Mouse (Mus musculus): ENCODE results near the gene Gmds. TPM values are rescaled to one million over a fixed set of nuclear protein-coding genes. Genes with fewer than 3 reads are reported as not detected.

Gmds gene
- total RNA-seq, 4 experiments from 2014 or later: 11.3 to 15.6 (median 12.9) TPM

DNA sequence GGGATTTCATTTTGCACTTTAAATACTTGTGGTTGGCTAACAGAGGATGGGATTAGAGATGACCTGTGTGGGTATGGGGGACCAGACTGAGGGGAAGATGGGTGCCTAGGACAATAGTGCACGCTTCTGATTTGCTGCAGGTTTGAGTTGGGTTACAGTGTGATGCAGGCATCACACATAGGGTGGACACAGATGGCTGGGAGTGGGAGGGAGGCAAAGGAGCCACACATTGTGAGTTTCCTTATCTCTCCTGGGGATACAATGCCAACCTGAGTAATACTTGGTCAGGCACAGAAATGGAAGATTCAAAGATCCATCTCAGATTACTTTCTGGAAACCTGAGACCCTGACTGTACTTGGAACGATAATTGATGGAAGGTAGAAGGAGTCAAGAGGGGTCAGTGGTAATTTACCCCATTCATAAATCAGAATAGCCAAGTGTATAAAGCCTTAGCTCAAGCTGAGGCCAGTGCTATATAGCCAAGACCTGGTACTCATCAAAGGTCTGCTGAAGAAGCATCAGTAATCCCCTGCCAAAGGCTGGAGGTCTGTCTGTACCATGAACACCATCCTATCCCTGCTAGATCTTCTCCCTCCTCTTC lies 445.5 kb downstream of the Gmds start:
- DNase-seq (ENCODE audit: low spot score in 2 of 2): no peak

DNA sequence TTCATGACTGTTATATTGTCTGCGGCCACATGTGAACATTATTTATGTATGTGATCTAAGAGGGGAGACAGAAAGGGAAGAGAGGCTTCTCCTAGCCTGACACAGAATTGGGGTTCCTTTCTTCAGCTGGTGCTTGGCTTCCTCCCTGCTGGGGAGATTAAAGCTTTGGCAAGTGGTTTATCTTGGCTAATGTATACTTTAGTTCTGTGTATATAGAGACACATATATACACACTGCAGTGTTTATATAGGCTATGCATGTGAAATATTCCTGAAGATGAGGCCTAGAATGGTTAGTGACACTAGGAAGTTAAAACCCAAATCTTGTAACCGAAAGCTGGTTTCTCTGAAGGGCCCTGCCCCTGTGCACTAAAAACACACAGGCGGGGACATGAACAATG lies 450.0 kb downstream of the Gmds start:
- DNase-seq (ENCODE audit: low spot score in 2 of 2): no peak

DNA sequence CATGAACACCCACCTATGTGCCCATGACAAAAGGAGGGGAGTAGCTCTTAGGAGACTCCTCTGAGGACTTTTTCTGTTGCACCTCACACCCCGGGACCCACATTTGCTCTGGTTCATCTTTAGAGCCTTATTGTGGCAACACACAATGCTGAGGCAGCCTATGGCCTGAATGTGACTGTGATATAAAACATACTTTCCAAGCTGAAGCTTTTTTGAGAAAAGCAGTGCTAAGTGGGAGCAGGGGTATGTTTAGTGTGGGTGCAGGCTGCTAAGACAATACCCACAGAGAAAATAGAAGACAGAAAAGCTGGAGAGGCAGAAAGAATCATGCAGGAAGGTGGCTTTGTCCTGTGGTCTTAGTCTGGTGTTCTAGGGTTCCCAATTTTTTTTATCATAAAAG lies 452.8 kb downstream of the Gmds start:
- no peak for DNase-seq (ENCODE audit: low spot score in 2 of 2)

- DNase-seq (ENCODE audit: low spot score in 2 of 2): peak in 1 of 2 experiments; percentile 38
Observed at GRCm38 (mm10) chr13:31878805-31879477, 459.6 kb downstream of the Gmds start.

DNA sequence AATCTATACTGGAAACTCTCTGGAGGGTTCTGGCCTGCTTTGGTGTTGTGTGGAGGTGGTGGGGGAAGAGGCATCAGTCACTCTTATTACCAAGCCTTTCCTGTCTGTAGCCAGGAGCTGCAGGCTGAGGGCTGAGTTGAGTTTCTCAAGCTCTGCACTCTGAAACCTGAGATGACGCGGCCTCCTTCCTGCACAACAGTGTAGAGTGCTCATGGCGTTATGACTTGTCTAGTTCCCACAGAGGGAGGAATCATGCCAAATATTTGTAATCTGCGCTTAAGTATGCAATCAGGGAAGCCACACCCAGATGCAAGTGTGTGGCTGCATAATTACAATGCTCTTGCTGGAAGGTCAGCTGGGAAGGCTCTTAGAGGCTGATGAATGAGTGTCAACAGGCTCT lies 461.5 kb downstream of the Gmds start:
- no peak for DNase-seq (ENCODE audit: low spot score in 2 of 2)

- no peak for DNase-seq (ENCODE audit: low spot score in 2 of 2)
Observed at GRCm38 (mm10) chr13:31874427-31874826, 464.1 kb downstream of the Gmds start.

DNA sequence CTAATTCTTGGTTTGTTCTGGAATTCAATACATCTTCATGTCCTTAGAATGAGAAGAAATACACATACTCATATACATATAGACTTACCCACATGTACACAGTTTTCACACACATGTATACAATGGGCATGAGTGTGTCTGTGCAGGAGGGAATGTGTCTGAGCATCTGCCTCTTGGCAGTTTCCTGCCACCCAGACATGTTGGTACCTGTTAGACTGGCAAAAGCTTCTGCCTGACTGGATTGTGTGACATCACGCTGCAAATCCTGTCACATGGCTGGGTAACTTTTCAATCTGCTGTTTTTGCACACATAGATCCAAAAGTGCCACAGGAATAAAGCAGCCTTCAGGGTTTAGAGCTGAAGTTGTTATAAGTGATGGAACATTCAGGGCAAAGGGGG lies 465.3 kb downstream of the Gmds start:
- DNase-seq (ENCODE audit: low spot score in 2 of 2): no peak

GRCm38 (mm10) chr13:31864786-31865185 lies 473.8 kb downstream of the Gmds start:
- DNase-seq (ENCODE audit: low spot score in 2 of 2): no peak

DNA sequence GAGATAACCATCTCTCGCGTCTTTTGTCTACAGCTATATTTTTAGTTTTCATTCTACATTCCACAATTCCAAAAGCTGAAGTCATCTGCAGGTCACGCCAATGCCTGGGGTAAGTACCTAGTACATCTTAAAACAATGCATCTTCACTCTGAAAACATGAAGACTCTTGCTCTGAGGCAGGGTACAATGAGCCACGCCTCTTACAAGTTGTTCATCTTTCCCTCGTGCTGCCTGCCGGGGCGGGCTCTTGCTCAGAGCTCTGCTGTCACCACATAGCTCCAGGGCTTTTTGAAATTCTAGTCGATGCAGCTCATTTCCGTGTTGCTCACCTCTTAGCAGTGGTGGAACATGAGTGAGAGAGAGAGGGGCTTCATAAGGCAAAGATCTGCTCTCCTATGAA lies 475.1 kb downstream of the Gmds start:
- no peak for DNase-seq (ENCODE audit: low spot score in 2 of 2)

GRCm38 (mm10) chr13:31860200-31860599 lies 478.3 kb downstream of the Gmds start:
- no peak for DNase-seq (ENCODE audit: low spot score in 2 of 2)

GRCm38 (mm10) chr13:31854000-31854399 lies 484.5 kb downstream of the Gmds start:
- DNase-seq (ENCODE audit: low spot score in 2 of 2): no peak

GRCm38 (mm10) chr13:31853564-31853963 lies 485.0 kb downstream of the Gmds start:
- DNase-seq (ENCODE audit: low spot score in 2 of 2): no peak

- no peak for DNase-seq (ENCODE audit: low spot score in 2 of 2)
Observed at GRCm38 (mm10) chr13:31849258-31849971, 489.1 kb downstream of the Gmds start.

- DNase-seq (ENCODE audit: low spot score in 2 of 2): no peak
Observed at GRCm38 (mm10) chr13:31835802-31836201, 502.7 kb downstream of the Gmds start.

DNA sequence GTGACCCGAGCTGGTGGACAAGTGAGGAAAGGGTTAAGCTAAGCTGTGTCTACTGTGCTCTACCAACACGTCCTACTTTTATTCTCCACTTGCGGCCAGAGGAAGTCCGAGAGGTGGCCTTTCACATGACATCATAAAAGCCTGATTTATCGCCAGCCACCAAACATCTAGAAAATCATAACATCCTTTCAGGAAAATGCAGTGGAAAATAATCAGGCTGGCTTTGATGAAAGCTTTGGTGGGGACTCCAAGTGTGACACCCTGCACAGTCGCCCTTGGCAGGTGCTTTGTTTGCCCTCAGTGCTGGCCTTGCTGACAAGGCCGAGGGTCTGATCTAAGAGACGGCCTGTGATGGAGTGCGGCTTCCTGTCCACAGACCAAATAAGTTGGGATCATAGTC lies 508.2 kb downstream of the Gmds start:
- no peak for DNase-seq (ENCODE audit: low spot score in 2 of 2)

DNA sequence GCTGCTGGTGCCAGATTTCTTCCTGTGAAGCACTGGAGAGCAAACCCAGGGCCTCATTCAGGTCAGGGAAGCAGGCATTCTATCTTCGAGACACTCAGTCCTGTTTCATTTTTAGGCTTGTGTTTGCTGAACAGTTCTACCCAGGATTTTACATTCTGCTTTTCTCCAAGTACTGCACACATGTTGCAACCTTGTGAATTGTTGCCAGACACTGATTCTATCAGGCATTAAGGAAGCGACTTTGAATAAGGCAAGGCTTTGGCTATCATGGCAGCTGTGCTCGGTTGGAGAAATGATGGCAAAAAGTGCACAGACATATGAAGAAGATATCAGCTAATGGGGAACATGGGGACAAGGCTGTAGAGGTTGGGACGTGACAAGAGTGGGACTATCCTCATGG lies 510.1 kb downstream of the Gmds start:
- DNase-seq (ENCODE audit: low spot score in 2 of 2): no peak

DNA sequence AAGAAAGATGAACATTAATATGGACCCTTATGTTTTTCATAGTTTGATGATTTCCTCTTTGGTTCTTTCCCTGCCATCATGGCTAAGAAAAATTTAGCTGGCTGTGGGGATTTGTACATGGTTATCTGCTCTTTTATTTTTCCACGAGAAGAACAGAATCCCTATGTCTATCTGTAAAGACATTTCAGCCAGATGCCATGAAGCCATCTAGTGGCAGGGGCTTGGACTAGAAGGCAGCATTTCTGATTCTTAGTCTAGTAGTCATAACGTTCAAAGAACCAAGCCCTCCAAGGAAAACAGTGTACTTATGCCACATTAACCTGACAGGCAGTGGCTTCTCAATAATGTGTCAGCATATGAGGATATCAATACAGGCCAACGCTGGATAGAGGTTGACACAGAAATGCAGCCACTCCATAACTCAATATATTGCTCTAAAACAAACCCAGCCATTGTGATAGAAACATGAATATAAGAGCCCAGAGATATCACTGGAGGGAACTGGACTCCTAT lies 510.7 kb downstream of the Gmds start:
- no peak for DNase-seq (ENCODE audit: low spot score in 2 of 2)

- DNase-seq (ENCODE audit: low spot score in 2 of 2): no peak
Observed at GRCm38 (mm10) chr13:31827160-31827559, 511.4 kb downstream of the Gmds start.

DNA sequence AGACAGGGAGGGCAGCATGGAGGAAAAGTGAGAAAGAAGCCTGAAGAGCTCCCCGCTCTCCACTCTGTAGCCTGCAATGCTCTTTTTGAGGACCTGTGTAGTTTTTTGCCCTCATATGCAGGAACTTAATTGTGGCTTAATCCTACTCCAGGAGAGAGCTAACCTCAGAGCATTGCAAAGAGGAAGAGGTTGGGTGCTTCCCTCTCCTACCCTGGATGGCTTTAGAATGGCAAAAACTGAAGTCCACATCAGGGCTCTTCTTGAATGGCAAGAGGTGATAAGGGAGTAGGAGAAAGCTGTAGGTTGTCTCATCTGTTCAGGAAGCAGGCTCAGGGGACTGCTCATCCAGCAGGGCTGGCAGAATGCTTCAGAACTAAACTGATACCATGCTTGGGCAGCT lies 513.4 kb downstream of the Gmds start:
- no peak for DNase-seq (ENCODE audit: low spot score in 2 of 2)

- DNase-seq (ENCODE audit: low spot score in 2 of 2): no peak
Observed at GRCm38 (mm10) chr13:31823316-31823715, 515.2 kb downstream of the Gmds start.

DNA sequence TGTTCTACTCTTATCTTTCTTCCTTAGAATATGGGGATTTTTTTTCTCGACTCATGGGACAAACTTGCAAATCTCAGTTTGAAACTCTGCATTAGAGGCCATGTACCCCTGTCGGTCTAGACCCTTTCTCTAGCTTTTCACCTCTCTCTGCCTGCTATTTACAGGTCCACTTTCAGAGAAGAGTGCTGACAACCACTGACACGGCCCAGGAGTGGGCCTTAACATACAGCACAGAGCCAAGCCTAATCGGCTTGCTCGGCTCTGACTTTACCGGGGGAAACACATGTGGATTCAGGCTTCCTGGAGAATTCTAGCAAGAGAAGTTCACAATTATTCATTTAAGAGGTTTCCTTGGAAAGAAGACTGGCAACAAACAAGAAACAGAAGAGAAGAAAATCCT lies 517.5 kb downstream of the Gmds start:
- no peak for DNase-seq (ENCODE audit: low spot score in 2 of 2)

DNA sequence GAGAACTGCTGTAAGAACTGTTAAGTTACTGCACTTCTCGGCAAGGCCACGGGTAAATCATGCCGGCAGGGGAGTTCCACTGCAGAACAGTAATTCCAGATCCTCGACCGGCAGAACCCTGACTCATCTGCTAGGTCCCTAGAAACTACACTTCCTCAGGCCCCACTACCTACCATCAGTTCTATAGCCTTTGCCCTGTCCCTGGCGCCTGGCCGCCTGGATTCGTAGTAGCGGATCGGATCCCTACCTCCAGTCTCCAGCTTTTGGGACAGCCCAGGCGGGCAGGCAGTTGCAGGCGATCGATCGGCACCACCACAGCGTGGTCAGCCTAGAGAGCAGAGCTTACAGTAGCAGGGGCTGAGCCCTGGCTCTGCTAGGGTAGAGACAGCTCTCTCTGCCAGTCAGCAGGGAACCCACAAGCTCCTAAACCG lies 517.9 kb downstream of the Gmds start:
- no peak for DNase-seq (ENCODE audit: low spot score in 2 of 2)
